Mouse (Mus musculus): ENCODE data around the gene Def8.

Def8 gene

GRCm38 (mm10) chr8:123492898-123493297 is 69.6 kb downstream of the Def8 start:
- no peak for DNase-seq

DNA sequence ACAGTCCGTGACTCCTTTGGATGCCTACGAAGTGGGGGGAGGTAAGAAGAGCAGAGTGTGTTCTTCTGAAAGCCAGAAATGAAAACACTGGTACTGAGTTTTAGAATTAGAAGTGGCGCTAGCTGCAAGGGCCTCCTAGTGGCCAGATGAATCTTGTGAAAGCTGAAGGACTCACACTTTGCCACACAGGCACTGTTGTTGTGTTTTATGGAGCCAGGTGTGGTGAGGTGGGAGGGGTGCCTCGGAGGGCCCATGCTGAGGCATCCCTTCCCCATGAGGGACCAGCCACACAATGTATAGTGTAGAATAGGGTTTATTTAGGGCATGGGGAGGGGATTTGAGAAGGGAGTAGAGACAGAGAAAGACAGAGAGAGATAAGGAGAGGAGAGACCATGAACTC is 74.4 kb downstream of the Def8 start:
- no peak for DNase-seq

DNA sequence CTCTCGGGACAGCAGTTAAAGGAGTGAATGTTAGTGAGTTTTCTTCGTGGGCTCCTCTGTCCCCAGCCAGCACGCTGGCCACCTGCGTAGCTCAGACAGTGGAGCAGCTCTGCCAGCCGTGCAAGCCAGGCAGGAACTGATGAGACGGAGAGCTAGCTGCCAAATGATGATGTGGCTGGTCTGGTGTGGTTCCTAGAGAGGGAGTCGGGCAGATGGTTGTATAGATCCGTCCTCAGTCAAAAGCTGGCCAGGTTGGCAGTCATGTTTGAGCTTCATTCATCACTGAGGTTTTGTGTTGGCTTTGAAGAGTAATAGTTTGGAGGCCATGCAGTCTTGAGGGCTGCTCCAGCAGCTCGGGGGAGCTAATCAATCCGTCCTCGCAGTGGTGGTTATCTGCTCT is 75.6 kb downstream of the Def8 start:
- DNase-seq, result no peak

- DNase-seq, result peak; percentile 43
Observed at GRCm38 (mm10) chr8:123499556-123499955, 76.2 kb downstream of the Def8 start.

GRCm38 (mm10) chr8:123502192-123502591 is 78.9 kb downstream of the Def8 start:
- no peak for DNase-seq

GRCm38 (mm10) chr8:123503801-123504467 is 80.6 kb downstream of the Def8 start:
- DNase-seq, result no peak

DNA sequence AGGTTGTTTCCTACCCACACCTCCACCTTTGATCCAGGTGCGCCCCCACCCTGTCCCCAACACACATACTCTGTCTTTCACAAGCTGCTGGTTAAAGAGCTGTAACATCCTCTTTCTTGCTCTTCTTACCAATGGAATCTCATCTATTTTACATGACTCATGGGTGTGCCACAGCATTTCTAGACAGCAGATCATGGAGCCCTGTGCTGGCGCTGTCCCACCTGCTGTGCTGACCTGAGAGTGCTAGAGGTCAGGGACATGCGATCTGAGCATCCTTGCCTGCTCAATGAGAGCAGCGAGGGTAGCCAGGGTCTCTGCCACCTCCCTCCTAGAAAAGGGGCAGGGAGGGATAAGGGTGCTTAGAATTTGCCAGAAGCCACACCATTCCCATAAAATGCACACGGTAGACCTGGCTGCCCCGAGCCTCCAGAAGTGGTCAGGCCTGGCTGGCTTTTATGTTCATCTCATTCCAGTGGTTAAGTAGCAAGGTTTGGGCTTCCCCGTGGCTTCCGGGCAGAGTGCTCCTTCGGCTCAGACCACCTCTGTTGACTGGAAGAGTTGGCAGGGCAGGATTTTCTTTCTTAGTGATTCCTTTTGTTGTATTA is 81.4 kb downstream of the Def8 start:
- no peak for DNase-seq

GRCm38 (mm10) chr8:123505267-123505666 is 81.9 kb downstream of the Def8 start:
- no peak for DNase-seq

- DNase-seq, result no peak
Observed at GRCm38 (mm10) chr8:123505695-123506094, 82.4 kb downstream of the Def8 start.

DNA sequence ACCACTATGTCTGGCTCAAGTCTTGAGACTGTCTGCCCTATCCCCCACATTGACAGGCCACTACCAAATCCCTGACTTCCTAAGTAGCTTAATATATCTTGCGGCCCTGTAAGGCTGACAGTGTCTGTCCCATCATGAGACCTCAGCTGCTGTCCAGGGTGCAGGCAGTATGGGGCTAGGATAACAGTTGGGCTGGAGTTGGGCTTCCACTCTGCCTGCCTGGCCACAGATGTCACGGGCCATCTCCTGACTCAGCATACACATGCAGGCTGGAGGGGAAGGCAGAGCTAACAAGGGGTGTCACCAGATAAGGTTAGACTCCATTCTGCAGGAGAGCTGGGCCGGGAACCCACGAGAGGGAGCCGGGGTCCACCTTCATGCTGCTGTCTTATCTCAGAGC is 83.8 kb downstream of the Def8 start:
- DNase-seq, result no peak

DNA sequence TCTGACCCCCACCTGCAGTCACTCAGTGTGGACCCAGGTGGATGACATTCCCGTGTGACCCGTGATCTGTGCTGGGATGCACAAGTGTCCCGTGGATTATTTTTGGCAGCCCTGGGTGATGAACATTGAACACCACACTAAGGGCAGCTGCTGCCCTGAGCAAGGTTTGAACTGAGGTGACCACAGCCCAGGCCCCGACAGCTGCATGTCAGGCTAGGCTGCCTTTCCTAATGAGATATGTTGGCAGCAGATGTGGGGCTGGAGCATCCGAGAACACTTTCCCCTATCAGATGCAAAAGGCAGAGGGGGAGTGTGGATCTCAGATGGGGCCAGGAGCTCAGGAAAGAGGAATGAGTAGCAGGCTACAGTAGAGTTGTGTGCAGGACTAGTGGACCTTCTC is 87.5 kb downstream of the Def8 start:
- DNase-seq, result no peak
